Mouse (Mus musculus) olfactory bulb, adult 2 months (tissue): ENCODE measurements around the gene Mpst.

Source experiments
- CTCF ChIP-seq: fragments of 200-500 bp; IDR thresholded peaks from 2 replicates; pipeline ENCODE4 v1.5.1; 2012; ENCODE audit warnings: low read depth, mild to moderate bottlenecking, low read length, moderate library complexity; ENCODE audit not compliant: insufficient read depth
- POLR2A ChIP-seq: fragments of 200-500 bp; IDR thresholded peaks from 2 replicates; pipeline ENCODE4 v1.6.1; 2012; ENCODE audit warnings: mild to moderate bottlenecking, low read depth, low read length, moderate library complexity; ENCODE audit not compliant: insufficient read depth

DNA sequence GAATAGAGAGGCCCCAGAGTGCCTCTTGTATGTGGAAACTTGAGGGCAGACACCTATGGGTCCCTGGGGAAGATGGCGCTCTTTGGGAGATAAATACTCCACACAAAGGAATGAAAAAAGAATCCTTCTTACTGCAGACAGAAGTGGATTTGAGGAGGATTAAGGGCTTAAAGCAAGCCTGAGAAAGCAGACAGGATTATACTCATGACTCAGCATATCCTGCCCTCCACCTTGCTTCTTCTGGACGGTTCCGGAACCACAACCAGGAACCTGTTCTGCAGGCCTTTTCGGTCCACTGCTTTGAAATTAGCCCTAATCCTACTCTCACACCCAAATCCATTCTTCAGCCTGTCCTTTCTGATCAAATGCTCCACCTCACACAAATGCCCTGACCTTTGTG lies 24.1 kb upstream of the Mpst start:
- TF ChIP-seq POLR2A (no peak), CTCF (no peak)
